Mouse (Mus musculus) stomach, postnatal 0 days (tissue): Measurements from ENCODE around the gene Snx20.

ENCODE experiments used
- CTCF ChIP-seq: IDR thresholded peaks from 2 replicates; pipeline ENCODE4 v1.5.1; 2016; ENCODE audit warnings: antibody characterized with exemption, low read depth, mild to moderate bottlenecking, moderate library complexity
- EP300 ChIP-seq: optimal IDR thresholded peaks from 2 replicates; pipeline ENCODE3; 2016; ENCODE audit warnings: antibody characterized with exemption

DNA sequence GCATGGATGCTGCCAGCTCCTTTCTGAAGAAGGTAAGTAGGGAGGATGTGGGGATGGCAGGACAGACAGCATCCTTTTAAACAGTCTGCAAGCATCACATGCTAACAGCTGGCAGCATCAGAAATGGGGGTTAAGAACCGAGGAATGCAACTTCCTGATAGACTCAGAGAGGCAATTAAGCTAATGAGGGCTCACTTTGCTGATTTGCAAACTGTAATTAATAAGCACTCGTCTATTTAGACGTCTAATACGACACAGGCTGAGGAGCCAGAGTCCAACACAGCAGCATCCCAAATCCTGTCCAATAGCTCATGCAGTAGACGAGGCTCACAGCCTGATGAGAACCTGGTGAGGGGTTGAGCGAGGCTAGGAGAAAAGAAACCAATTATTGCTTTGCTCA is 25.7 kb downstream of the Snx20 start:
- TF ChIP-seq CTCF (no peak), EP300 (no peak)
